ENCODE assay signal across 10 mouse cellular contexts in the genomic region with DNA sequence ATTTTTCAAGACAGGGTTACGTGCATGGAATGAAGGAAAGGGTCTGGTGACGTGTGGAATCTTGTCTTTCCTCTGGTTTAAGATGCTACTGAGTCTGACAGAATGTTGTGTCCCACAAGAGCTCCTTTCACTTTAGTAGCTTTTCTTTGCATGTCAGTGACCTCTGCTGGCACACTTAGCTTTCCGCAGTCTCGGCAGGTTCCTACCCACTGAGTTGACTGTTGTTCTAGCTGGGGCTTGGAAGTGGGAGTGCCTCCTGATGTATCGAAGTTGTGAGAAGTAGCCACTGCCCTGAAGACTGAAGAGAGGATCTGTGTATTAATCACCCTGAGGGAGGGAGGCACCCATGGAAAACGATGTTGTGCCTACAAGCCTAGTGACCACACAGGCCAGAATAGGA. TPM values are rescaled to one million over a fixed set of nuclear protein-coding genes. Genes with fewer than 3 reads are reported as not detected.
A peak's percentile ranks its signal among the peaks of the same experiment; 100 is the strongest.
DNase-seq lines count a peak whose midpoint lies in the region; ATAC-seq lines count a peak whose summit lies in the region.
"Had no signal": no experiment of that assay in that cellular context is flagged by ENCODE, and none has a peak within 500 bp of the region (broad histone marks: within the 10 kb centered on the region; RNA-seq: fewer than 3 reads in every experiment).

No protein-coding gene starts in this region.

- peak; percentile 22 to 45 for DNase-seq in heart, postnatal 10 days
- peak; percentile 15 to 37 for DNase-seq in urinary bladder, adult 18-20 months (ENCODE audit: low spot score in 2 of 2)
- no peak for DNase-seq in urinary bladder, postnatal 10 days (ENCODE audit: low spot score)
- DNase-seq in cerebellum, postnatal 36 days, result peak; percentile 14 to 21
- peak; percentile 8 for DNase-seq in retina, embryonic 14.5 days (ENCODE audit: low spot score)
- no peak for DNase-seq in T-cell, adult 2 months (ENCODE audit: low spot score)
- no peak for DNase-seq in spleen, adult 12 weeks (ENCODE audit: low spot score)

- no peaks in the 10 kb centered on the region for H3K36me3 ChIP-seq in heart, embryonic 12.5 days

- intact Hi-C loops in heart, postnatal 10 days (cut with DNase I), result loop anchor here (5.0 kb wide), 2 partner anchors 64 to 159 kb away; no protein-coding TSS in a partner anchor

- H3K27me3 ChIP-seq in heart, embryonic 12.5 days (replicated peaks), result no peaks in the 10 kb centered on the region

- no peak overlapping the region for H3K27ac ChIP-seq in heart, embryonic 12.5 days (ENCODE audit: poor library complexity, severe bottlenecking)

- H3K9ac ChIP-seq in heart, embryonic 12.5 days, result no peak overlapping the region

- no peak overlapping the region for H3K4me2 ChIP-seq in heart, embryonic 12.5 days

- H3K4me3 ChIP-seq in heart, embryonic 12.5 days, result no peak overlapping the region

- H3K4me1 ChIP-seq in heart, embryonic 12.5 days (replicated peaks), result no peaks in the 10 kb centered on the region

- no peaks in the 10 kb centered on the region for H3K9me3 ChIP-seq in heart, embryonic 12.5 days (replicated peaks)

- WGBS in heart, embryonic 12.5 days, result 40% methylated on average over 6 of the region's 6 CpGs

- no peak for ATAC-seq in heart, embryonic 12.5 days (ENCODE audit: insufficient number of reproducible peaks, low FRiP score)

RNA-seq across cellular contexts. Expression of a gene that starts 11.7 kb away (rescaled TPM):
- total RNA-seq in heart, postnatal 10 days (2021), result under 1 TPM; 0.34 to 0.37 TPM
- polyA plus RNA-seq in heart, embryonic 12.5 days (2016; fragmentation: Nextera tagmentation; extraction: Ambion mirVana), result 0.05 TPM in 1 of 2 replicates, not detected in the other
- polyA plus RNA-seq: limb, embryonic 11.5 days had no signal

RNA-seq across cellular contexts. Expression of a gene that starts 29.8 kb away (rescaled TPM):
- total RNA-seq in heart, postnatal 10 days (2021), result under 1 TPM; 0.17 to 0.22 TPM
- polyA plus RNA-seq in heart, embryonic 12.5 days (2016; fragmentation: Nextera tagmentation; extraction: Ambion mirVana), result 0.08 and 0.09 TPM in 2 replicates
- polyA plus RNA-seq: limb, embryonic 11.5 days; neural tube, embryonic 14.5 days had no signal

RNA-seq across cellular contexts. Expression of a gene that starts 30.1 kb away (rescaled TPM):
- total RNA-seq in heart, postnatal 10 days (2021), result not detected
- not detected in 2 replicates for polyA plus RNA-seq in heart, embryonic 12.5 days (2016; fragmentation: Nextera tagmentation; extraction: Ambion mirVana)
- polyA plus RNA-seq: limb, embryonic 11.5 days; neural tube, embryonic 14.5 days had no signal

Comparison
In these comparisons a context has a peak if more than half of its experiments do, and no peak if none do; other contexts are left out.
1. DNase-seq: peak in heart, postnatal 10 days (2 of 2), urinary bladder, adult 18-20 months (2 of 2), cerebellum, postnatal 36 days (2 of 2) and retina, embryonic 14.5 days (single experiment); none in urinary bladder, postnatal 10 days (single experiment), T-cell, adult 2 months (single experiment) and spleen, adult 12 weeks (single experiment).